Mouse (Mus musculus) spleen, postnatal 10 days (tissue): ENCODE results near the gene Gm3512.
A peak's percentile ranks its signal among the peaks of the same experiment; 100 is the strongest.
"Not testable (repeated sequence)": the region's sequence is repeated elsewhere in the genome, so short reads cannot be mapped to it uniquely, and the experiment has no call there.

Source experiments
- DNase-seq, 2 experiments: peaks; one replicate each; pipeline ENCODE4 v3.0.0; 2021 to 2022; ENCODE audit warnings: low spot score in 2 of 2

The Gm3512 gene

GRCm38 (mm10) chr14:7174483-7174971 is at the start of gene Gm3512:
TSS of gene Gm3512 (minus strand) at chr14:7174533.
- peak in 1 of 2 experiments; percentile 3 for DNase-seq

- peak in 1 of 2 experiments; percentile 6 for DNase-seq
These were observed 25.7 kb upstream of the Gm3512 start for GRCm38 (mm10) chr14:7200070-7200469.

DNA sequence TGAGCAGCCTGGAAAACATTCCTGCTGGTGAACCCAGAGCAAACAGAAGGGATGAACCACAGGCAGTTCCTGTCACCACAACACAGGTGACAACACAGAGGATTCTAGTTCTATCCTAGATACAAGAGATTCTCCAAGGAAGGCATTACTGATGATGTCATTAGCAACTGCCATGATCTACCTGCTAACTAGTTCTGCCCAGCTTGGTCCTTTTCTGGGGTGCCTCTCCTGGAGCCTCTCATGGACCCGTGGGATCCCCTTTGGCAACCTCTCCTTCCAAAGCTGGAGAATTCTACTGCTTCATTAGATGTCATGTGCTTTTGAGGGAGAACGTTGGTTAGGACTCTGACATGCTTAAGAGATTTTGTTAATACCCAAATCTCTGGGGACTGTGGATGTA is 20.1 kb upstream of the Gm3512 start, which contains the start of gene Gm16434:
TSS of gene Gm16434 (minus strand) at position 101 of the 400 bp plus-strand sequence.
- DNase-seq = not testable (repeated sequence)

DNA sequence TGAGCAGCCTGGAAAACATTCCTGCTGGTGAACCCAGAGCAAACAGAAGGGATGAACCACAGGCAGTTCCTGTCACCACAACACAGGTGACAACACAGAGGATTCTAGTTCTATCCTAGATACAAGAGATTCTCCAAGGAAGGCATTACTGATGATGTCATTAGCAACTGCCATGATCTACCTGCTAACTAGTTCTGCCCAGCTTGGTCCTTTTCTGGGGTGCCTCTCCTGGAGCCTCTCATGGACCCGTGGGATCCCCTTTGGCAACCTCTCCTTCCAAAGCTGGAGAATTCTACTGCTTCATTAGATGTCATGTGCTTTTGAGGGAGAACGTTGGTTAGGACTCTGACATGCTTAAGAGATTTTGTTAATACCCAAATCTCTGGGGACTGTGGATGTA is 49.0 kb downstream of the Gm3512 start, which contains the start of gene Gm6676:
TSS of gene Gm6676 (minus strand) at position 101 of the 400 bp plus-strand sequence.
- DNase-seq = not testable (repeated sequence)

DNA sequence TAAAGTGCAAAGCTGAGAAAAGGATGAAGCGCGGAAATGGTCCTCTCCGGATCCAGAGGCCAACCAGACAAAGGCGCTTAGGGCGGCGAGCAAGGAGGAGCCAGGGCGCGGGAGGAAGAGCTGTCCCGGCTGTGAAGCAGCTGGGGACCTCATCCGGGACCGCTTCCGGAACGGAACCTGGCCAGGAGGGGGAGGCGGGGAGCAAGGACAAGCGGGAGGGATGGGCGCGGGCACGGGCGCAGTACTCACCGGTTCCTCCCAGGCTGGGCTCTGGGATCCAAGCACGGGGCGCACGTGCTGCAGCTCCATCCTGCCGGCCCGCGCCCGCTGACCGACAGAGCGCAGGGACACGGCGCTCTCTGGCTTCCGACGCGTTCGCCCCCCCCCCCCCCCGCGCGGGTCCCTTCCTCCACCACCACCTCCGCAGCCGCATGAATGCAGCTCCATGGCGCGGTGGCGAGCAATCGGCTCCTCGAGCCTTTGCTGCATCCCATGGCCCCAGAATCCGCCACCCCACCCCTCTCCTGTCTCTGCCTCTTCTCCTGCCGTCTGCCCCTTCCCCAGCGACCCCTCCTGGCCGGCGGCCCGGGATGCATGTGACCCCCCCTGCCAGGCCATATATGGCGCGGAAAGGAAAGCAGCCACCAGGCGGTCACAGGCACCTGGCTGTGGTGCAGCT is 69.1 kb downstream of the Gm3512 start:
- DNase-seq = not testable (repeated sequence)
